Mouse (Mus musculus) naive thymus-derived CD4-positive, alpha-beta T cell, adult 2 months (primary cell): Measurements from ENCODE around the gene Gp9.
A peak's percentile ranks its signal among the peaks of the same experiment; 100 is the strongest.

Experiments used
- DNase-seq: peaks from one replicate; pipeline ENCODE4 v3.0.0-alpha.2; 2011; ENCODE audit warnings: low read depth

The Gp9 gene

DNA sequence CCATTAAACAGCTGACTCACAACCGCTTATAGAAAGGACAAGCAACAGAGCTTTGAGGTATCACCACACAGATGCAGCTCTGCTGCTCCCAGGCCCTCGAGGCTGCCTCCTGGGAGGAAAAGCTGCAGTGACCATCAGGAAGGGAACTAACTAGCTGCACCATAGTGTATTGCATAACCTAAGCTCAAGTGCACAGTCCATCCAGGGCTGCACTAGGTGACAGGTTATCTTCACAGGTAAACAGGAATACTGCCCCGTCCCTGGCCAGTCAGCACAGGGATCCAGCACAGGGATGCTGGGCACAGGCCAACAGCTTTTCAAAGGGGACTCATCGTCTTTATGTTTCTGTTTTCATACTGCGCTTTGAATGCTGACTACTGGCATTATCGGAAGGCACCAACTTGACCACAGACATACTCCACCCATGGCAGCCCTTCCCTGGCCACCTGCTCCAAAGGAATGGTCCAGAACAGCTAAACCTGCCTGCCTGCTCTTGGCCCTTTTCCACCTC lies 31.8 kb downstream of the Gp9 start:
- peak; percentile 19 for DNase-seq

DNA sequence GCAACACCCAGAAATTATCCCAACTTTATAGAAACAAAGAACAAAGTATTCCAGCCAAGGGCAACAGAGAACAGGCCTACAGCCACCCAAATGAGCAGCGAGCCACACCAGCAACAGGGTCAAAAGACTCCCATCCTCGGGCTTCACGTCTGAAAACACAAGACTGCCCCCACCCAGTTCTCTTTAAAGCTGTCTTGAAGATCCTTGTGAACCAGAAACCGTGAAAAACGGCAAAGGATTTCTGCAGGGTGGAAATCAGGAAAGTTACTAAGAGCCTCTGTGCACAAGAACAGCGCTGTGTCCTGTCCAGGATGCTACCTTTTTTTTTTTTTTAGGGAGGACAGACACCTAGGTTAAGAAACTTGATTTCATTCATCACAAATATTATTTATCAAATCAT lies 32.4 kb downstream of the Gp9 start:
- no peak for DNase-seq

DNA sequence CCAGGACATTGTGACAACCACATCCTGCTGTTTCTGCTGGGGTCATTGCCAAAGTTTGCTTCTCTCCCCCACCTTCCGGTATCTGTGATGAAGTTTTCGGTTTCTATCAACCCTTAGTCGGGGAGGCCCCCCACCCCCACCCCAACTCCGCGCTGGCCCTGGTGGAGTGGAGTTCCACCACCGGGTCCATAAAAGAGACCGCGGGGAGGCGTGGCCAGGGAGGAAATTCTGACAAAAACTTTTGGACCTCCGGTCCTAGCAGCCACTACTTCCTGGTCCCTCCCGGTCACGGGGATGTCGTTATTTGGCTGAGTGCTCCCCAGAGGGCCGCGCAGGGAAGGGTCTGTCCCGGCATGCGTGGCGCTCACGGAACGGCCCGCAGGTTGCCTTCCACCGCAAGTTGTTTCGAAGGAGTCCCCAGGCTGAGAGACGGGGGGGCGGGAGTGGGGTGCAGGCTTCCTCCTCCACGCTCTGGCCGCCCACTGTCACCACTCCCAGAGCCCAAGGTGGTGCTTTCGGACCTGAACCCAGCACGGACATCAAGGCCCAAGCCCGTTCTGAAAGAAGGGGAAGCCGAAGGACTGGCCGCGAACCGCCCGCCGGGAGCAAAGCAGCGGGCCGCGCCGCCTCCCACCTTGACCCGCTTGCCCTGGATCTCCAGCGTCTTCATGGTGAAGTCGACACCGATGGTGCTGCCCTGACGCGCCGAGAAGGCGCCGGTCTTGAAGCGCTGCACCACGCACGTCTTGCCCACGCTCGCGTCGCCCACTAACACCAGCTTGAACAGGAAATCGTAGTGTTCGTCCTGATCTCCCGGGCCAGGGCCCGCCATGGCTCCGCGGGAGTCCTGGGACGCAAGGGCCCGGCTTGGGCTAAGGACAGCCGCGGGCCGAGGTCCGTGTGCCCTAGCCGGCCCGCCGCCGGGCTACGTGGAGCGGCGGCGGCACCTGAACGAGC lies 33.1 kb downstream of the Gp9 start:
- peak; percentile 75 for DNase-seq

DNA sequence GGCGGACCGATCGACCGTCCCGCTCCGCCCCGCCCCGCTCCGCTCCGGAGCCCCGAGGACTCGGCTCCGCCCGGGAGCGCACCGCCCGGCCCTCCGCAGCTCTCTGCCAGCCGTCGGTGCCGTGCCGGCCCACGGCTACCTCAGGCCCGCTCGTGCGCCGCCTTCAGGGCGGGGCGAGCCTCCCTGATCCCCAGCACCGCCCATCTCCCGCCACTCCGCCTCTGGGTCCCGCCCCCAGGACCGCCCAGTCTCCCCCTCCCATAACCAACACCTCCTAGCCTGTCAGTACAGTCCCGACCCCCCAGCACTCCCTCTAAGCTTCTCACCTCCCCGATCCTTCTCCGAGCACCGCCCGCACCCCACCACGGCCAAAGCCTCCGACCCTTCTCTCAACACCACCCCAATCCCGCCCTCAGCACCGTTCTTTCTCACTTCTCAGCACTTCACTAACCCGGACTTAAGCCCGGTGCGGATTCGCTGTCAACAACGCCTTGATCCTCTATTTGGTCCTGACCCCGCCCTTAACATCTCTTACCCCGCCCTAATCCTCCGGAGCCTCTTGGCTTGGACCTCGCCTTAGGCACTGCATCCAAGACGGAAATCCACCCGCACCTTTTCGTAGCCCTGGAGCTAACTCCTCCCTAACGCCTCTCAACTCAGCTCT lies 33.9 kb downstream of the Gp9 start, which contains the start of gene Rab43:
Gene Rab43, minus strand, starts transcription at position 490 of the 664 bp plus-strand sequence.
- DNase-seq, result peak; percentile 94

DNA sequence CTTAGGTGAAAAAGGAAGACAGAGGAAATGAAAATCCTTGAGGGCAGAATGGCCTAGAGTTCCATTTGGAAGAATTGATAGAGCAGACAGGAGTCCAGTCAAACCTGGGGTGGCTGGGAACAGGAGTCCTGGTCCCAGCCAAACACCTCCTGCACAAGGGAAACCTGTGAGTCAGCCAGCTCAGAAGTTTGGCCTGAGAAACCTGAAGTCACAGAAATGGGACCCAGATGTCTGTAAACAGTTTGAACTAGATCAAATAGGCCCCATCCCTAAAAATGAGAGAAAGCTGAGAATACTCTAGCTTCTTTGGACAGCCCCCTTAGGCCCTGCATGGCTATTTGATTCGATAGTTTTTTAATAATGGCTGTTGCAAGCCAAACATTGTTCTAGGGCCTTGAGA lies 34.8 kb downstream of the Gp9 start:
- no peak for DNase-seq

DNA sequence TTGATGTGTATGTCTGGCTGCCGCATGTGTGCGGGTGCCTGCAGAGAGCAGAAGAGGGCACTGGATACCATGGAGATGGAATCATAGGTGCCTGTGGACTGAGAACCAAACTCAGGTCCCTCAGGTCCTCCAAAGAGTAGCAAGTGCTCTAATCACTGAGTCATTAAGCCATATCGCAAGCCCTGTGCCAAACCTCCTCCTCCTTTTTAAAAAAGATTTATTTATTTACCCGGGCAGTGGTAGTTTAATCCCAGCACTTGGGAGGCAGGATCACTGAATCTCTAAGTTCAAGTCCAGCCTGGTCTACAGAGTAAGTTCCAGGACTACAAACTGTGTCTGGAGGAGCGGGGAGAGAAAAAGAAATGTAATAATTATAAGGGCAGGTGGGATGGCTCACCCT lies 36.6 kb downstream of the Gp9 start:
- DNase-seq, result no peak

DNA sequence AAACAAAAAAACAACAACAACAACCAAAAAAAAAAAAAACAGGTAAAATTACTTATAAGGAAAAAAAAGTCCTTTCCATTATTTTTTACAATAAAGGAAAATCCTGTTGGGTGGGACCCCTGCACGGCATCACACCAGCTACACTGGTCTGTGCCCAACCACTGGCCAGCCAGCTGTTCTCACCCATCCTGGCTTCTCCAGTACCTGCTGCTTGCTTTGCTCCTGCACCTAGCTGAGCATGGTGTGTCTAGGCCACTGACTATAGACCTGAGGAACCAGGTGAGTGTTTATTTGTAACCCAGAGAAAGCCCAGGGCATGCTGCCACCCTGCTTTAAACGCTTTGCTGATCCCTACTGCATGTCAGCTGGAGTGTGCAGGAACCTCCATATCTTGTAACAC lies 42.5 kb downstream of the Gp9 start:
- DNase-seq, result no peak
